Mouse (Mus musculus) kidney, adult 2 months (tissue): ENCODE data around the gene Tmem8. TPM values are rescaled to one million over a fixed set of nuclear protein-coding genes. Genes with fewer than 3 reads are reported as not detected.

ENCODE experiments used
- DNase-seq: peaks from one replicate; pipeline ENCODE4 v3.0.0; 2021
- H3K27ac ChIP-seq: fragments of 200-500 bp; 2 replicates; pipeline ENCODE4 v1.5.1; 2012; ENCODE audit warnings: low read depth, low read length, control low read depth, inconsistent platforms; ENCODE audit not compliant: insufficient read depth
- H3K27me3 ChIP-seq: fragments of 200-500 bp; replicated peaks from 2 replicates; pipeline ENCODE4 v1.6.1; 2012; ENCODE audit warnings: mild to moderate bottlenecking, moderate library complexity, low read length, inconsistent platforms; ENCODE audit not compliant: control insufficient read depth, insufficient read depth
- H3K36me3 ChIP-seq: fragments of 200-500 bp; 2 replicates; pipeline ENCODE4 v1.6.1; 2012; ENCODE audit warnings: mild to moderate bottlenecking, moderate library complexity, low read length, inconsistent platforms; ENCODE audit not compliant: control insufficient read depth, insufficient read depth
- H3K4me1 ChIP-seq: fragments of 200-500 bp; 2 replicates; pipeline ENCODE4 v1.6.1; 2011; ENCODE audit warnings: low read length; ENCODE audit not compliant: control insufficient read depth, insufficient read depth
- H3K4me3 ChIP-seq: fragments of 200-500 bp; 2 replicates; pipeline ENCODE4 v1.5.1; 2011; ENCODE audit warnings: mild to moderate bottlenecking, low read depth, low read length, control low read depth; ENCODE audit not compliant: insufficient read depth
- CTCF ChIP-seq: fragments of 200-500 bp; conservative IDR thresholded peaks from 2 replicates; pipeline ENCODE4 v1.5.1; 2011; ENCODE audit warnings: low read depth, mild to moderate bottlenecking, control low read depth, low read length, moderate library complexity, mixed read lengths; ENCODE audit not compliant: insufficient read depth, insufficient read length
- POLR2A ChIP-seq: fragments of 200-500 bp; IDR thresholded peaks from one replicate; pipeline ENCODE4 v1.6.1; 2011; ENCODE audit warnings: low read depth, low read length, control low read depth
- WGBS: fragments of 180-500 bp; shearing (Covaris S2); methylation state at CpG from one replicate; pipeline ENCODE4 v1.1.7; 2018; 5-methylcytosine and 5-hydroxymethylcytosine counted together
- polyA plus RNA-seq: library from polyadenylated mRNA; depleted of rRNA; stranded (reverse); fragments of >200 nt; gene quantifications from 2 replicates; pipeline ENCODE4 v1.2.3, GENCODE M21; 2012

The Tmem8 gene
- polyA plus RNA-seq, 1 experiment, result 431 TPM

GRCm38 (mm10) chr17:26122431-26123140 lies 9.5 kb downstream of the Tmem8 start:
- Histone ChIP-seq H3K4me3 (no peak overlapping the region), H3K27ac (no peak overlapping the region), H3K4me1 (0 out of 2 replicates have a peak, but pooled peaks cover 6% of the 10 kb centered on the region), H3K27me3 (no peaks in the 10 kb centered on the region), H3K36me3 (no peaks in the 10 kb centered on the region)
- TF ChIP-seq POLR2A (no peak), CTCF (no peak)
- no peak for DNase-seq
- WGBS, result 67% methylated on average over 5 of the region's 5 CpGs

GRCm38 (mm10) chr17:26123267-26123684 lies 10.2 kb downstream of the Tmem8 start, which contains the start of gene Mrpl28:
Gene Mrpl28 (plus strand): TSS chr17:26123500.
- peak within 1 kb of the TSS; percentile 82 for H3K4me3 ChIP-seq
- 0 out of 2 replicates have a peak, but pooled peaks cover 6% of the 10 kb centered on the region for H3K4me1 ChIP-seq
- no peaks in the 10 kb centered on the region; the same call in 1 of the 2 replicates for H3K36me3 ChIP-seq
- no peak within 1 kb of the TSS for H3K27ac ChIP-seq
- peak; percentile 98 for DNase-seq
- WGBS, result under 1% methylated on average over 32 of the region's 32 CpGs
- no peak for TF ChIP-seq CTCF
- TF ChIP-seq POLR2A, result peak; percentile 98
- H3K27me3 ChIP-seq, result no peaks in the 10 kb centered on the region

GRCm38 (mm10) chr17:26124560-26124959 lies 11.5 kb downstream of the Tmem8 start:
- WGBS, result 78% methylated on average over 7 of the region's 7 CpGs
- no peaks in the 10 kb centered on the region; the same call in 1 of the 2 replicates for H3K36me3 ChIP-seq

GRCm38 (mm10) chr17:26125226-26125625 lies 12.1 kb downstream of the Tmem8 start:
- no peak for DNase-seq
- Histone ChIP-seq H3K36me3 (no peaks in the 10 kb centered on the region; the same call in 1 of the 2 replicates), H3K4me3 (no peak overlapping the region), H3K27me3 (no peaks in the 10 kb centered on the region), H3K27ac (no peak overlapping the region), H3K4me1 (0 out of 2 replicates have a peak, but pooled peaks cover 6% of the 10 kb centered on the region)
- 89% methylated on average over 10 of the region's 10 CpGs for WGBS
- TF ChIP-seq CTCF (no peak), POLR2A (no peak)

More at GRCm38 (mm10) chr17:26124560-26124959, 11.5 kb downstream of the Tmem8 start:
- no peak for DNase-seq
- H3K4me3 ChIP-seq, result peak overlapping the region; percentile 82; the same call in 1 of the 2 replicates
- no peaks in the 10 kb centered on the region for H3K27me3 ChIP-seq
- H3K27ac ChIP-seq, result no peak overlapping the region
- 0 out of 2 replicates have a peak, but pooled peaks cover 6% of the 10 kb centered on the region for H3K4me1 ChIP-seq
- no peak for TF ChIP-seq CTCF
- TF ChIP-seq POLR2A, result no peak

- no peak overlapping the region for H3K4me3 ChIP-seq
- H3K27ac ChIP-seq, result no peak overlapping the region
- no peak for DNase-seq
- no peak for TF ChIP-seq POLR2A
- TF ChIP-seq CTCF, result no peak
- H3K27me3 ChIP-seq, result no peaks in the 10 kb centered on the region
- H3K36me3 ChIP-seq, result no peaks in the 10 kb centered on the region; the same call in 1 of the 2 replicates
- WGBS, result 95% methylated on average over 18 of the region's 18 CpGs
- H3K4me1 ChIP-seq, result no peaks in the 10 kb centered on the region
Measured at GRCm38 (mm10) chr17:26131062-26131732, 18.1 kb downstream of the Tmem8 start.

GRCm38 (mm10) chr17:26131856-26132853 lies 19.1 kb downstream of the Tmem8 start:
- no peak for TF ChIP-seq CTCF
- no peak for TF ChIP-seq POLR2A
- Histone ChIP-seq H3K4me1 (no peaks in the 10 kb centered on the region), H3K4me3 (no peak overlapping the region), H3K36me3 (no peaks in the 10 kb centered on the region; the same call in 1 of the 2 replicates), H3K27ac (no peak overlapping the region), H3K27me3 (no peaks in the 10 kb centered on the region)
- no peak for DNase-seq
- 93% methylated on average over 18 of the region's 18 CpGs for WGBS
